Mouse (Mus musculus): Measurements from ENCODE around the gene Prph2. TPM values are rescaled to one million over a fixed set of nuclear protein-coding genes. Genes with fewer than 3 reads are reported as not detected.

The Prph2 gene
- total RNA-seq, 2 experiments from 2014 or later, result not detected

GRCm38 (mm10) chr17:46890116-46890815 is 20.0 kb upstream of the Prph2 start, which contains the start of gene Tbcc:
Tbcc (plus strand) TSS chr17:46890684.
- peak; percentile 97 for DNase-seq (ENCODE audit: low spot score in 2 of 2)

- DNase-seq (ENCODE audit: low spot score in 2 of 2), result peak; percentile 55 to 72
Observed at GRCm38 (mm10) chr17:46890843-46891594, 19.2 kb upstream of the Prph2 start.

GRCm38 (mm10) chr17:46895426-46895825 is 14.8 kb upstream of the Prph2 start:
- no peak for DNase-seq (ENCODE audit: low spot score in 2 of 2)

GRCm38 (mm10) chr17:46897221-46897950 is 12.9 kb upstream of the Prph2 start:
- no peak for DNase-seq (ENCODE audit: low spot score in 2 of 2)

- no peak for DNase-seq (ENCODE audit: low spot score in 2 of 2)
Observed at GRCm38 (mm10) chr17:46900941-46901340, 9.3 kb upstream of the Prph2 start.

- peak; percentile 80 to 82 for DNase-seq (ENCODE audit: low spot score in 2 of 2)
Observed at GRCm38 (mm10) chr17:46903876-46904490, 6.3 kb upstream of the Prph2 start.

GRCm38 (mm10) chr17:46912331-46912730 is 2.1 kb downstream of the Prph2 start:
- DNase-seq (ENCODE audit: low spot score in 2 of 2), result no peak

GRCm38 (mm10) chr17:46915129-46915528 is 4.9 kb downstream of the Prph2 start:
- no peak for DNase-seq (ENCODE audit: low spot score in 2 of 2)

GRCm38 (mm10) chr17:46918951-46919350 is 8.7 kb downstream of the Prph2 start:
- DNase-seq (ENCODE audit: low spot score in 2 of 2), result no peak

GRCm38 (mm10) chr17:46920855-46921254 is 10.6 kb downstream of the Prph2 start:
- DNase-seq (ENCODE audit: low spot score in 2 of 2), result no peak

GRCm38 (mm10) chr17:46926192-46926591 is 15.9 kb downstream of the Prph2 start:
- no peak for DNase-seq (ENCODE audit: low spot score in 2 of 2)

GRCm38 (mm10) chr17:46926941-46927340 is 16.7 kb downstream of the Prph2 start:
- DNase-seq (ENCODE audit: low spot score in 2 of 2), result no peak

- DNase-seq (ENCODE audit: low spot score in 2 of 2), result peak; percentile 45 to 63
Observed at GRCm38 (mm10) chr17:46927781-46928180, 17.5 kb downstream of the Prph2 start.

- no peak for DNase-seq (ENCODE audit: low spot score in 2 of 2)
Observed at GRCm38 (mm10) chr17:46929277-46929676, 19.0 kb downstream of the Prph2 start.

- DNase-seq (ENCODE audit: low spot score in 2 of 2), result no peak
Observed at GRCm38 (mm10) chr17:46929897-46930296, 19.6 kb downstream of the Prph2 start.

- DNase-seq (ENCODE audit: low spot score in 2 of 2), result peak; percentile 24 to 49
Observed at GRCm38 (mm10) chr17:46932961-46933360, 22.7 kb downstream of the Prph2 start.

- DNase-seq (ENCODE audit: low spot score in 2 of 2), result peak; percentile 68 to 69
Observed at GRCm38 (mm10) chr17:46933557-46934348, 23.5 kb downstream of the Prph2 start.

- no peak for DNase-seq (ENCODE audit: low spot score in 2 of 2)
Observed at GRCm38 (mm10) chr17:46940461-46940860, 30.2 kb downstream of the Prph2 start.

GRCm38 (mm10) chr17:46942421-46942820 is 32.2 kb downstream of the Prph2 start:
- no peak for DNase-seq (ENCODE audit: low spot score in 2 of 2)

GRCm38 (mm10) chr17:46946276-46946675 is 36.0 kb downstream of the Prph2 start:
- no peak for DNase-seq (ENCODE audit: low spot score in 2 of 2)
